Mouse (Mus musculus): ENCODE results near the gene Adap1. TPM values are rescaled to one million over a fixed set of nuclear protein-coding genes. Genes with fewer than 3 reads are reported as not detected.

The Adap1 gene
- total and polyA plus RNA-seq, 2 experiments from 2014 or later = 0.53 to 1.00 TPM

DNA sequence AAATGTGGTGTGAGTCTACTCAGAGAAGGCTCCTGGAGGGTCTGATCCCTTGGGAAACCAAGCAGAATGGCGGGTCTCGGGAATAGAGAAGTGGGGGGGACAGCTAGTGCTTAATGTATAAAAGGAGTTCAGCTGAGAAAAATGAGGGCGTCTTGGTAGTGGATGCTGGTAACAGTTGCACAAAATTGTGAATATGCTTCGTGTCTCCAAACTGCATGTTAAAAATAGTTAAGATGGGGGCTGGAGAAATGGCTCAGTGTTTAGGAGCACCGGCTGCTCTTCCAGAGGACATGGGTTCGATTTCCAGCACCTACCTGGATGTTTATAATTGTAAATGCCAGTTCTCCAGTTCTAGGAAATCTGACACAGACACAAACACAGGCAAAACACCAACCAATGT lies 4.1 kb downstream of the Adap1 start:
- ATAC-seq (ENCODE audit: insufficient read depth, low read depth) (no peak), DNase-seq (ENCODE audit: low spot score) (no peak)
- Histone ChIP-seq H3K4me3 (ENCODE audit: low read depth, low read length) (no peak overlapping the region), H3K36me3 (replicated peaks; ENCODE audit: control insufficient read depth, insufficient read depth, low read length) (no peaks in the 10 kb centered on the region), H3K9me3 (replicated peaks; ENCODE audit: control insufficient read depth, low read length) (no peaks in the 10 kb centered on the region), H3K4me1 (ENCODE audit: control insufficient read depth, insufficient read depth) (peaks cover 6% of the 10 kb centered on the region; the same call in 1 of the 2 replicates), H3K9ac (replicated peaks; ENCODE audit: low read depth, low read length) (no peak overlapping the region), H3K27me3 (ENCODE audit: control insufficient read depth, insufficient read depth, low read length) (peaks cover 33% of the 10 kb centered on the region), H3K27ac (ENCODE audit: low read depth) (no peak overlapping the region), H3K4me2 (ENCODE audit: low read depth, low read length) (no peak overlapping the region)
- 80% methylated on average over 6 of the region's 6 CpGs for WGBS
- no peak for TF ChIP-seq CTCF (IDR thresholded peaks at IDR 0.05; ENCODE audit: low read depth)
- TF ChIP-seq EP300 (IDR thresholded peaks at IDR 0.05; ENCODE audit: low read depth) = no peak

DNA sequence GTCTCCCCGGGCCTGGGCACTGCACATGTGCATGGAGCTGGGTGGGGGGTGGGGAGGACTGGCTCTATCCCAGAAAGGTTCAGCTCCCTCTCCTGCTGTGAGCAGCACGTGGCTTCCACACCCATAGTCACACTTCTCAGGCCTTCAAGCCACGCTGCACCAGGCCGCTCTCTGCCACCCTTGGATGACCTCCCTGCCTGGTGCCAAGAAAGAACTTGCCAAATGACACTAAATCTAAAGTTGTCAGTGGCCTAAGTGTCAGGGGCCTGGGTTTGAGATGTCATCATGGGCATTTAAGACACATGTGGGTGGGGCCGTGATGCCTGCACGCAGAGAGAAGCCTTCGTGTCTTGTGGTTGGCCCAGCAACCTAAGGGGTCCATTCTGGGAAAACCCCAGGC lies 5.0 kb downstream of the Adap1 start:
- H3K4me3 ChIP-seq (ENCODE audit: low read depth, low read length) = no peak overlapping the region
- no peaks in the 10 kb centered on the region for H3K9me3 ChIP-seq (replicated peaks; ENCODE audit: control insufficient read depth, low read length)
- H3K27ac ChIP-seq (ENCODE audit: low read depth) = no peak overlapping the region
- H3K4me1 ChIP-seq (ENCODE audit: control insufficient read depth, insufficient read depth) = peaks cover 6% of the 10 kb centered on the region; the same call in 1 of the 2 replicates
- H3K36me3 ChIP-seq (replicated peaks; ENCODE audit: control insufficient read depth, insufficient read depth, low read length) = no peaks in the 10 kb centered on the region
- WGBS = 65% methylated on average over 7 of the region's 7 CpGs
- no peak overlapping the region for H3K4me2 ChIP-seq (ENCODE audit: low read depth, low read length)
- TF ChIP-seq EP300 (IDR thresholded peaks at IDR 0.05; ENCODE audit: low read depth) (no peak), CTCF (IDR thresholded peaks at IDR 0.05; ENCODE audit: low read depth) (no peak)
- ATAC-seq (ENCODE audit: insufficient read depth, low read depth) (no peak), DNase-seq (ENCODE audit: low spot score) (no peak)
- peaks cover 24% of the 10 kb centered on the region for H3K27me3 ChIP-seq (ENCODE audit: control insufficient read depth, insufficient read depth, low read length)
- no peak overlapping the region for H3K9ac ChIP-seq (replicated peaks; ENCODE audit: low read depth, low read length)

DNA sequence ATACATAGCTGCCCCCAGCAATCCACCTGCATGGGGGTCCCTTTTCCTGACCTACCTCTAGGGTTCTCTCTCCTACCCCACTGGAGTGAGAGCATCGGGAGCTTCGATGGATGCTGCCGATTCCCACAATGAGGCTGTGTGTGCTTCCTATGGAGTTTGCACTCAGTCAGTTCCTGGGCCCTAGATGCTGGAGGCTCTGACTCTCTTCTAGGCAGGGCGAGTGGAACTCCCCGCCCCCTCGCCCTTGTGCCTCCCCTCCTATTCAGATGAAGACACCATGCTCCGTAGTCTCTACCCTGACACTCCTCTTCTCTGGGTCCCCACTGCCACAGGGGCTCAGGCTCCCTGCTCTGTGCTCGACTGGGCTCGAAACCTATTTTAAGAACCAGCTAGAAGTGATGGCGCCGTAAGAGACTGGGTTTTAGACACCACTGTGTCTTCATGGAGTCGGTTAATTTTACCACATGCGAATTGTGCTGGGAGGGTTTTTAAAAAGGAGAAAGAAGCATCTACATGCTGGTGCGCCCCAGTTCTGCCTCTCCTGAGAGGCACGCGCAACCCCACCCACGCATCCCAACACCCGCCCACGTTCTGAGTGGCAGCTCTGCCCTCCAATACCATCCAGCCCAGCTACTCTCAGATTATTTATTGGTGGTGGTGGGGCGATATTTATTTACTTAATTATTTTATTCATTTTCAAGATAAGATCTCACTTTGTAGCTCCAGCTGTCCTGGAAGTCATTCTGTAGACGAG lies 7.5 kb downstream of the Adap1 start:
- 55% methylated on average over 21 of the region's 21 CpGs for WGBS
- no peak overlapping the region for H3K4me2 ChIP-seq (ENCODE audit: low read depth, low read length)
- H3K4me3 ChIP-seq (ENCODE audit: low read depth, low read length) = no peak overlapping the region

DNA sequence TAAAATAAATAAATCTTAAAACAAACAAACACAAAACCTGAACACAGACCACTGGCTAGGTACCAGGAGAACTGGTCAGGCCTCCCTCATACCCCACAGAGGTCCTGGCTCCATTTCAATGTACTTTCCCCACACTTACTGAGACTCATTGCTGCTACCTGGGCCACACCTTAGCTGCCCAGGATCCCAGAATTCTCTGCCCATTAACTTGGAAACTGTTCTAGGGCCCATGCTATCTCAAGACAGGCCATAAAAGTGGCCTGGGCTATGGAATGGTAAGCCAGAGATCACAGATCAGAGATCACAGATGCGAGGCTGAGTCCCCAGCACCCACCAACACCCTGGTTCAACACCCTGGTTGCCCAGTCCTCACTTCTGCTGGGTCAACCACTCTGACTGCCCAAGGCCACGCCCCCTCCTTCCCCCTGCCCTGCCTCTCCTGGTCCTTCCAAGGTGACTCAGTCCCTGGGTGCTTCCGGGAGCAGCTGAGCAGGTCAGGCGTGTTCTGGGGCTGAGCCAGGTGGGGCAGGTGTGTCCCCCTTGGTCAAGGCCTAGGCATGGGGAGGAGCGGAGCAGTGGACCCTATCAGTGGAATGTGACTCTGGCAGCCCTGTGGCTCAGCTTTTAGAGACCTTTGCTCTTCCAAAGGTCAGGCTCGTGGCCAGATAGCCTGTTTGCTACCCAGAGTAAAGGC lies 8.3 kb downstream of the Adap1 start:
- no peak overlapping the region for H3K27ac ChIP-seq (ENCODE audit: low read depth)
- no peak for ATAC-seq (ENCODE audit: insufficient read depth, low read depth)
- 73% methylated on average over 6 of the region's 6 CpGs for WGBS

More for the DNA sequence above, 7.5 kb downstream of the Adap1 start:
- TF ChIP-seq CTCF (IDR thresholded peaks at IDR 0.05; ENCODE audit: low read depth) (no peak), EP300 (IDR thresholded peaks at IDR 0.05; ENCODE audit: low read depth) (no peak)
- no peak for ATAC-seq (ENCODE audit: insufficient read depth, low read depth)
- Histone ChIP-seq H3K27ac (ENCODE audit: low read depth) (no peak overlapping the region), H3K9ac (replicated peaks; ENCODE audit: low read depth, low read length) (no peak overlapping the region), H3K4me1 (ENCODE audit: control insufficient read depth, insufficient read depth) (no peaks in the 10 kb centered on the region), H3K27me3 (ENCODE audit: control insufficient read depth, insufficient read depth, low read length) (0 out of 2 replicates have a peak, but pooled peaks cover 4% of the 10 kb centered on the region), H3K36me3 (replicated peaks; ENCODE audit: control insufficient read depth, insufficient read depth, low read length) (no peaks in the 10 kb centered on the region), H3K9me3 (replicated peaks; ENCODE audit: control insufficient read depth, low read length) (no peaks in the 10 kb centered on the region)
- DNase-seq (ENCODE audit: low spot score) = no peak

DNA sequence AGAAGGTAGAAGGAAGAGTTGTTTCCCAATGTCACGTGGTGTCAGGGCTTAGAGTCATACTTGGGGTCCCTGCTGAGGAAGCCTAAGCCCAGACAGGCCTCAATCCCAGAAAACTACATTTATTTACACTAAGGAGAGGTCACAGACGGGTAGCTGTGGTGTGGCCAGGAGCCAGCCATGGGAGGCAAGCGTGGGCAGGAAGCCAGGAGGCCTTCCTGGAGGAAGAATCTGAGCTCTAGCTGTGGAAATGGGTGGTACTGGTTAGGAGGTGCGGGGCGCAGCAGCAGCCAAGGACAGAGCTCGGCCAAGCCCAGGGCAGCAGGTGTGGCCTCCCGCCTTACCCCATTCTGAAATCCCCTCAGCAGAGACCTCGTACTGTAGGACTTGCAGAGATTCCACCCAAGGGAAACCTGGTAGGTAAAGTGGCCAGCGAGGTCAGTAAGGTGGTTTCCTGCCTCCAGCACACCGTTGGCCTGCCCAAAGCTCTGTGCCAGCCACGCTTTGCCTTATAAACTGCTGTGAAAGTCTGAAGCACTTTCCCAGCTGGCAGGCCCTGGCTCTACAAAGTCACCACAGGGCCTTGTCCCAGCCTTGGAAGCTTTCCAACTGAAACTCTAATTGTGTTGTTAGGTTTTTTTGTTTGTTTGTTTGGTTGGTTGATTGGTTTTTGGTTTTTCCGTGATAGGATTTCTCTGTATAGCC lies 10.3 kb downstream of the Adap1 start:
- no peaks in the 10 kb centered on the region for H3K36me3 ChIP-seq (replicated peaks; ENCODE audit: control insufficient read depth, insufficient read depth, low read length)
- H3K27ac ChIP-seq (ENCODE audit: low read depth) = no peak overlapping the region
- WGBS = 87% methylated on average over 12 of the region's 12 CpGs
- no peak for ATAC-seq (ENCODE audit: insufficient read depth, low read depth)
- H3K9ac ChIP-seq (replicated peaks; ENCODE audit: low read depth, low read length) = no peak overlapping the region
- no peak overlapping the region for H3K4me2 ChIP-seq (ENCODE audit: low read depth, low read length)
- H3K4me3 ChIP-seq (ENCODE audit: low read depth, low read length) = no peak overlapping the region
- no peaks in the 10 kb centered on the region for H3K4me1 ChIP-seq (ENCODE audit: control insufficient read depth, insufficient read depth)
- H3K9me3 ChIP-seq (replicated peaks; ENCODE audit: control insufficient read depth, low read length) = no peaks in the 10 kb centered on the region
- no peaks in the 10 kb centered on the region for H3K27me3 ChIP-seq (ENCODE audit: control insufficient read depth, insufficient read depth, low read length)
- TF ChIP-seq EP300 (IDR thresholded peaks at IDR 0.05; ENCODE audit: low read depth) (no peak), CTCF (IDR thresholded peaks at IDR 0.05; ENCODE audit: low read depth) (no peak)
- no peak for DNase-seq (ENCODE audit: low spot score)

More for the DNA sequence above, 8.3 kb downstream of the Adap1 start:
- no peak overlapping the region for H3K9ac ChIP-seq (replicated peaks; ENCODE audit: low read depth, low read length)
- no peak for DNase-seq (ENCODE audit: low spot score)
- no peaks in the 10 kb centered on the region for H3K36me3 ChIP-seq (replicated peaks; ENCODE audit: control insufficient read depth, insufficient read depth, low read length)
- H3K9me3 ChIP-seq (replicated peaks; ENCODE audit: control insufficient read depth, low read length) = no peaks in the 10 kb centered on the region
- no peaks in the 10 kb centered on the region for H3K4me1 ChIP-seq (ENCODE audit: control insufficient read depth, insufficient read depth)
- H3K4me2 ChIP-seq (ENCODE audit: low read depth, low read length) = no peak overlapping the region
- TF ChIP-seq CTCF (IDR thresholded peaks at IDR 0.05; ENCODE audit: low read depth) (no peak), EP300 (IDR thresholded peaks at IDR 0.05; ENCODE audit: low read depth) (no peak)
- no peaks in the 10 kb centered on the region for H3K27me3 ChIP-seq (ENCODE audit: control insufficient read depth, insufficient read depth, low read length)
- no peak overlapping the region for H3K4me3 ChIP-seq (ENCODE audit: low read depth, low read length)
